Mouse (Mus musculus): Measurements from ENCODE around the gene Gm8871. TPM values are rescaled to one million over a fixed set of nuclear protein-coding genes. Genes with fewer than 3 reads are reported as not detected.

The Gm8871 gene
- polyA plus RNA-seq (2014; fragmentation: Illumina TruSeq; extraction: RNeasy Lipid Tissue Mini Kit (QIAGEN cat#74804); ENCODE audit: low read depth, low replicate concordance): not detected

DNA sequence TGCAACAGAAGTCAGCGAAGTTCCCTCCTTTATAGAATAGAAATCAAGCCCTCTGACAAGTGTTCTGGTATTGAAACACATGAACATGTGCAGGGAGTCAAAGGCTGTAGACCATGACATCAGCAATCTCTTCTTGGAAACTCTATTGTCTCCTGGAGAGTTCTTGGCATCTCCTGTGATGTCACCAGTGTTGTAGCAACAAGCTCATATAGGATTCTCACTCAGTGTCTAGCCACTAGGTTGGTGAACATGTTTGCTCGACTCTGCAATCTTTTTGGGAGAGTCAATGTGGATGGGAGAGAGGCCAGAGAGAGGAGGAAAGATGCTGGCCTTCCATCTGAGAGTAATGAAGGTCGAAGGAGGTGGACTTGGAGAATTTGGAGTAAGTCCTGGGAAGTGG lies at the start of gene Gm8871, which contains the start of gene Gm8857:
TSS of gene Gm8871 (plus strand) at position 301 of the 400 bp plus-strand sequence.
TSS of gene Gm8857 (plus strand) at position 303 of the 400 bp plus-strand sequence.

Other genes starting within 250 kb of the Gm8871 start
- not detected for gene Gm8857, start within 50 bp of the Gm8871 start, polyA plus RNA-seq (2014; fragmentation: Illumina TruSeq; extraction: RNeasy Lipid Tissue Mini Kit (QIAGEN cat#74804); ENCODE audit: low read depth, low replicate concordance)
- not detected for gene Gm8879, start 179.8 kb downstream of the Gm8871 start, polyA plus RNA-seq (2014; fragmentation: Illumina TruSeq; extraction: RNeasy Lipid Tissue Mini Kit (QIAGEN cat#74804); ENCODE audit: low read depth, low replicate concordance)
- not detected for gene Gm5861, start 235.3 kb downstream of the Gm8871 start, polyA plus RNA-seq (2014; fragmentation: Illumina TruSeq; extraction: RNeasy Lipid Tissue Mini Kit (QIAGEN cat#74804); ENCODE audit: low read depth, low replicate concordance)

Measured in sigmoid colon, adult 10 weeks (tissue).